Mouse (Mus musculus) liver, embryonic 15.5 days (tissue): ENCODE results near the gene Hdac11. TPM values are rescaled to one million over a fixed set of nuclear protein-coding genes. Genes with fewer than 3 reads are reported as not detected.

ENCODE experiments used
- ATAC-seq: fragments of 200-750 bp; cut with Nextera tagmentation; 2 replicates; pipeline ENCODE4 v1.8.0; 2017; ENCODE audit warnings: moderate number of reproducible peaks, mild to moderate bottlenecking, moderate library complexity; ENCODE audit not compliant: insufficient read depth
- H3K27ac ChIP-seq: fragments of 300-500 bp; sonication (generic); replicated peaks from 2 replicates; pipeline ENCODE4 v1.5.1; 2015; ENCODE audit warnings: mild to moderate bottlenecking, inconsistent platforms
- H3K27me3 ChIP-seq: fragments of 300-500 bp; sonication (generic); 2 replicates; pipeline ENCODE4 v1.6.1; 2015; ENCODE audit warnings: mild to moderate bottlenecking, inconsistent platforms
- H3K36me3 ChIP-seq: fragments of 300-500 bp; sonication (generic); replicated peaks from 2 replicates; pipeline ENCODE4 v1.6.1; 2015; ENCODE audit warnings: moderate library complexity, mild to moderate bottlenecking, inconsistent platforms
- H3K4me1 ChIP-seq: fragments of 300-500 bp; sonication (generic); replicated peaks from 2 replicates; pipeline ENCODE4 v1.6.1; 2015; ENCODE audit warnings: inconsistent platforms
- H3K4me2 ChIP-seq: fragments of 300-500 bp; sonication (generic); 2 replicates; pipeline ENCODE4 v1.6.1; 2015; ENCODE audit warnings: moderate library complexity, mild to moderate bottlenecking, inconsistent platforms
- H3K4me3 ChIP-seq: fragments of 300-500 bp; sonication (generic); replicated peaks from 2 replicates; pipeline ENCODE4 v1.5.1; 2015; ENCODE audit warnings: mild to moderate bottlenecking, inconsistent platforms
- H3K9ac ChIP-seq: fragments of 300-500 bp; sonication (generic); 2 replicates; pipeline ENCODE4 v1.6.1; 2015; ENCODE audit warnings: moderate library complexity, mild to moderate bottlenecking, inconsistent platforms
- H3K9me3 ChIP-seq: fragments of 300-500 bp; sonication (generic); replicated peaks from 2 replicates; pipeline ENCODE4 v1.6.1; 2016; ENCODE audit warnings: inconsistent platforms
- WGBS: fragments of 180-500 bp; shearing (Covaris S2); methylation state at CpG from one replicate; pipeline ENCODE4 v1.1.7; 2015; ENCODE audit warnings: mixed read lengths; ENCODE audit not compliant: insufficient replicate concordance; 5-methylcytosine and 5-hydroxymethylcytosine counted together
- polyA plus RNA-seq: library from polyadenylated mRNA; unstranded; fragments of >200 nt; fragmentation: Nextera tagmentation; extraction: Ambion mirVana; gene quantifications from 2 replicates; pipeline ENCODE4 v1.2.1, GENCODE M21; 2015

Gene Hdac11
- polyA plus RNA-seq = 5.6 and 5.9 TPM in 2 replicates

GRCm38 (mm10) chr6:91156554-91157236, at the start of gene Hdac11:
Hdac11 (plus strand) TSS chr6:91156665.
- Histone ChIP-seq H3K27me3 (peaks cover 22% of the 10 kb centered on the region), H3K4me1 (peaks cover 97% of the 10 kb centered on the region), H3K9ac (peak within 1 kb of the TSS; percentile 76), H3K4me2 (peak within 1 kb of the TSS; percentile 91), H3K4me3 (peak within 1 kb of the TSS; percentile 70), H3K27ac (peak within 1 kb of the TSS; percentile 98), H3K9me3 (no peaks in the 10 kb centered on the region), H3K36me3 (0 out of 2 replicates have a peak, but pooled peaks cover 5% of the 10 kb centered on the region)
- ATAC-seq = peak; percentile 97
- WGBS = 1% methylated on average over 42 of the region's 42 CpGs

- Histone ChIP-seq H3K4me3 (no peak overlapping the region), H3K27me3 (no peaks in the 10 kb centered on the region), H3K4me2 (no peak overlapping the region), H3K9ac (no peak overlapping the region), H3K4me1 (peaks cover 97% of the 10 kb centered on the region), H3K9me3 (no peaks in the 10 kb centered on the region), H3K36me3 (peaks cover 35% of the 10 kb centered on the region), H3K27ac (no peak overlapping the region)
- no peak for ATAC-seq
- 69% methylated on average over 3 of the region's 3 CpGs for WGBS
Measured at GRCm38 (mm10) chr6:91108301-91108916, 48.1 kb upstream of the Hdac11 start.

GRCm38 (mm10) chr6:91108917-91109450, 47.5 kb upstream of the Hdac11 start:
- no peaks in the 10 kb centered on the region for H3K9me3 ChIP-seq
- ATAC-seq = no peak
- H3K36me3 ChIP-seq = peaks cover 35% of the 10 kb centered on the region
- no peaks in the 10 kb centered on the region for H3K27me3 ChIP-seq
- H3K4me3 ChIP-seq = no peak overlapping the region
- H3K4me1 ChIP-seq = peaks cover 97% of the 10 kb centered on the region
- WGBS = 76% methylated on average over 2 of the region's 2 CpGs
- no peak overlapping the region for H3K4me2 ChIP-seq
- H3K27ac ChIP-seq = no peak overlapping the region
- no peak overlapping the region for H3K9ac ChIP-seq

- no peak for ATAC-seq
- Histone ChIP-seq H3K36me3 (peaks cover 35% of the 10 kb centered on the region), H3K27me3 (no peaks in the 10 kb centered on the region), H3K4me2 (no peak overlapping the region), H3K9ac (no peak overlapping the region), H3K9me3 (no peaks in the 10 kb centered on the region), H3K4me3 (no peak overlapping the region), H3K27ac (peak overlapping the region; percentile 63; the same call in 1 of the 2 replicates), H3K4me1 (peaks cover 97% of the 10 kb centered on the region)
Measured at GRCm38 (mm10) chr6:91109489-91109888, 47.0 kb upstream of the Hdac11 start.

- WGBS = 33% methylated on average over 13 of the region's 13 CpGs
- Histone ChIP-seq H3K4me2 (peak overlapping the region; percentile 51), H3K27me3 (no peaks in the 10 kb centered on the region), H3K9ac (peak overlapping the region; percentile 30; the same call in 1 of the 2 replicates), H3K4me3 (peak overlapping the region; percentile 20), H3K4me1 (peaks cover 97% of the 10 kb centered on the region), H3K9me3 (no peaks in the 10 kb centered on the region), H3K27ac (peak overlapping the region; percentile 63), H3K36me3 (peaks cover 32% of the 10 kb centered on the region)
- no peak for ATAC-seq
Measured at GRCm38 (mm10) chr6:91110323-91111020, 46.0 kb upstream of the Hdac11 start.

GRCm38 (mm10) chr6:91111141-91111953, 45.1 kb upstream of the Hdac11 start:
- peaks cover 96% of the 10 kb centered on the region for H3K4me1 ChIP-seq
- H3K4me2 ChIP-seq = peak overlapping the region; percentile 51
- H3K27me3 ChIP-seq = no peaks in the 10 kb centered on the region
- H3K9me3 ChIP-seq = no peaks in the 10 kb centered on the region
- H3K36me3 ChIP-seq = peaks cover 24% of the 10 kb centered on the region
- H3K4me3 ChIP-seq = 0 out of 2 replicates have a peak overlapping the region, but pooled peaks have one; percentile 20
- peak overlapping the region; percentile 63 for H3K27ac ChIP-seq
- peak overlapping the region; percentile 1; the same call in 1 of the 2 replicates for H3K9ac ChIP-seq
- WGBS = 50% methylated on average over 10 of the region's 10 CpGs
- no peak for ATAC-seq

- H3K4me1 ChIP-seq = peaks cover 95% of the 10 kb centered on the region
- no peaks in the 10 kb centered on the region for H3K9me3 ChIP-seq
- 0 out of 2 replicates have a peak overlapping the region, but pooled peaks have one; percentile 26 for H3K27ac ChIP-seq
- no peaks in the 10 kb centered on the region for H3K27me3 ChIP-seq
- no peak overlapping the region for H3K9ac ChIP-seq
- H3K4me2 ChIP-seq = peak overlapping the region; percentile 51
- H3K4me3 ChIP-seq = no peak overlapping the region
- no peak for ATAC-seq
- WGBS = 88% methylated on average over 3 of the region's 3 CpGs
- peaks cover 21% of the 10 kb centered on the region for H3K36me3 ChIP-seq
Measured at GRCm38 (mm10) chr6:91111954-91112252, 44.6 kb upstream of the Hdac11 start.

- Histone ChIP-seq H3K36me3 (peaks cover 17% of the 10 kb centered on the region), H3K4me2 (peak overlapping the region; percentile 99), H3K4me1 (peaks cover 82% of the 10 kb centered on the region), H3K27ac (peak overlapping the region; percentile 95), H3K9ac (peak overlapping the region; percentile 97), H3K4me3 (peak overlapping the region; percentile 99), H3K27me3 (peaks cover 5% of the 10 kb centered on the region; the same call in 1 of the 2 replicates), H3K9me3 (no peaks in the 10 kb centered on the region)
- WGBS = 16% methylated on average over 2 of the region's 2 CpGs
- ATAC-seq = no peak
Measured at GRCm38 (mm10) chr6:91114716-91115115, 41.7 kb upstream of the Hdac11 start.

GRCm38 (mm10) chr6:91115158-91115557, 41.3 kb upstream of the Hdac11 start:
- H3K27ac ChIP-seq = peak overlapping the region; percentile 95
- H3K9me3 ChIP-seq = no peaks in the 10 kb centered on the region
- H3K9ac ChIP-seq = peak overlapping the region; percentile 97
- peak overlapping the region; percentile 99 for H3K4me3 ChIP-seq
- WGBS = 17% methylated on average over 1 of the region's 1 CpGs
- H3K27me3 ChIP-seq = peaks cover 5% of the 10 kb centered on the region; the same call in 1 of the 2 replicates
- no peak for ATAC-seq
- H3K4me1 ChIP-seq = peaks cover 79% of the 10 kb centered on the region
- H3K4me2 ChIP-seq = peak overlapping the region; percentile 99
- H3K36me3 ChIP-seq = peaks cover 17% of the 10 kb centered on the region

- H3K4me1 ChIP-seq = peaks cover 77% of the 10 kb centered on the region
- ATAC-seq = peak; percentile 80
Measured at GRCm38 (mm10) chr6:91115863-91116243, 40.6 kb upstream of the Hdac11 start.

More at GRCm38 (mm10) chr6:91115863-91116243, 40.6 kb upstream of the Hdac11 start:
- 7% methylated on average over 4 of the region's 4 CpGs for WGBS
- Histone ChIP-seq H3K27me3 (peaks cover 5% of the 10 kb centered on the region; the same call in 1 of the 2 replicates), H3K4me2 (peak overlapping the region; percentile 99), H3K27ac (peak overlapping the region; percentile 95), H3K9me3 (no peaks in the 10 kb centered on the region), H3K9ac (peak overlapping the region; percentile 97), H3K36me3 (peaks cover 17% of the 10 kb centered on the region), H3K4me3 (peak overlapping the region; percentile 99)
